Mouse (Mus musculus): ENCODE data around the gene Itgad. TPM values are rescaled to one million over a fixed set of nuclear protein-coding genes. Genes with fewer than 3 reads are reported as not detected.

The Itgad gene
- polyA plus RNA-seq, 1 experiment from 2014 or later, result not detected

DNA sequence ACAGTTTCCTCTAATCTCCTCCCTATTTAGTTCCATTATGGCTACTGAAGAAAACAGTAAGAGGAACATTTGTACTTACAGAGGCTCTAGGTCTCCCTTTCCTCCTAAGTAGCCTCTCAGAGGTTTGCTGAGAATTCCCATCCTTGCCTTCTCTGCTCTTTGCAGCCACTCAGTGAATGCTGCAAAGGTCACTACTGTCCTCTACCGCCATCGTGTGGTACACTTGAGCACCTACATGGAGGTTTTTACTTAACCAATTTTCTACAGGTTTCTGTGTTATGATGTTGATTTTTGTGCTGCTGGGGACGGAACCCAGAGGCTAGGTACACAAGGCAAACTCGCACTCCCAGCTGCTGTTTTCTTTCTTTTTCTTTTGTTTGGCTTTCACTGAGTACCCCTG, 54.0 kb downstream of the Itgad start:
- H3K27ac ChIP-seq (replicated peaks), result no peak overlapping the region
- no peaks in the 10 kb centered on the region for H3K4me1 ChIP-seq (replicated peaks; ENCODE audit: control insufficient read depth, insufficient read depth)
- 6% methylated on average over 4 of the region's 4 CpGs for WGBS
- no peak overlapping the region for H3K4me3 ChIP-seq (ENCODE audit: low read depth, low read length)
- H3K36me3 ChIP-seq (ENCODE audit: control insufficient read depth, insufficient read depth, low read length), result no peaks in the 10 kb centered on the region
- no peaks in the 10 kb centered on the region for H3K27me3 ChIP-seq (ENCODE audit: control insufficient read depth, insufficient read depth, low read length)
- no peaks in the 10 kb centered on the region for H3K9me3 ChIP-seq (ENCODE audit: control insufficient read depth, low read length)
- peak; percentile 54; the same call in 1 of the 2 replicates for ATAC-seq (ENCODE audit: low FRiP score, low TSS enrichment)
- H3K4me2 ChIP-seq (replicated peaks; ENCODE audit: low read depth), result no peak overlapping the region
- no peak for TF ChIP-seq EP300 (optimal IDR thresholded peaks at IDR 0.05)
- TF ChIP-seq CTCF (IDR thresholded peaks at IDR 0.05; ENCODE audit: low read depth), result peak; percentile 98
- DNase-seq (ENCODE audit: low spot score), result peak; percentile 55
- no peak overlapping the region for H3K9ac ChIP-seq (ENCODE audit: low read length)

GRCm38 (mm10) chr7:128209826-128210225, 55.6 kb downstream of the Itgad start:
- Histone ChIP-seq H3K4me3 (ENCODE audit: low read depth, low read length) (no peak overlapping the region), H3K36me3 (ENCODE audit: control insufficient read depth, insufficient read depth, low read length) (no peaks in the 10 kb centered on the region), H3K4me1 (replicated peaks; ENCODE audit: control insufficient read depth, insufficient read depth) (no peaks in the 10 kb centered on the region), H3K9me3 (ENCODE audit: control insufficient read depth, low read length) (no peaks in the 10 kb centered on the region), H3K27ac (replicated peaks) (no peak overlapping the region), H3K9ac (ENCODE audit: low read length) (no peak overlapping the region), H3K4me2 (replicated peaks; ENCODE audit: low read depth) (no peak overlapping the region), H3K27me3 (ENCODE audit: control insufficient read depth, insufficient read depth, low read length) (no peaks in the 10 kb centered on the region)
- DNase-seq (ENCODE audit: low spot score) (no peak), ATAC-seq (ENCODE audit: low FRiP score, low TSS enrichment) (no peak)
- no peak for TF ChIP-seq EP300 (optimal IDR thresholded peaks at IDR 0.05)
- TF ChIP-seq CTCF (IDR thresholded peaks at IDR 0.05; ENCODE audit: low read depth), result no peak
- WGBS, result 34% methylated on average over 3 of the region's 3 CpGs

- Histone ChIP-seq H3K9me3 (ENCODE audit: control insufficient read depth, low read length) (no peaks in the 10 kb centered on the region), H3K4me3 (ENCODE audit: low read depth, low read length) (no peak overlapping the region), H3K36me3 (ENCODE audit: control insufficient read depth, insufficient read depth, low read length) (no peaks in the 10 kb centered on the region), H3K27me3 (ENCODE audit: control insufficient read depth, insufficient read depth, low read length) (no peaks in the 10 kb centered on the region), H3K4me2 (replicated peaks; ENCODE audit: low read depth) (no peak overlapping the region), H3K27ac (replicated peaks) (no peak overlapping the region), H3K9ac (ENCODE audit: low read length) (no peak overlapping the region), H3K4me1 (replicated peaks; ENCODE audit: control insufficient read depth, insufficient read depth) (no peaks in the 10 kb centered on the region)
- ATAC-seq (ENCODE audit: low FRiP score, low TSS enrichment) (no peak), DNase-seq (ENCODE audit: low spot score) (no peak)
- TF ChIP-seq CTCF (IDR thresholded peaks at IDR 0.05; ENCODE audit: low read depth), result no peak
- no peak for TF ChIP-seq EP300 (optimal IDR thresholded peaks at IDR 0.05)
- WGBS, result 69% methylated on average over 4 of the region's 4 CpGs
Measured at GRCm38 (mm10) chr7:128219952-128220351, 65.8 kb downstream of the Itgad start.

DNA sequence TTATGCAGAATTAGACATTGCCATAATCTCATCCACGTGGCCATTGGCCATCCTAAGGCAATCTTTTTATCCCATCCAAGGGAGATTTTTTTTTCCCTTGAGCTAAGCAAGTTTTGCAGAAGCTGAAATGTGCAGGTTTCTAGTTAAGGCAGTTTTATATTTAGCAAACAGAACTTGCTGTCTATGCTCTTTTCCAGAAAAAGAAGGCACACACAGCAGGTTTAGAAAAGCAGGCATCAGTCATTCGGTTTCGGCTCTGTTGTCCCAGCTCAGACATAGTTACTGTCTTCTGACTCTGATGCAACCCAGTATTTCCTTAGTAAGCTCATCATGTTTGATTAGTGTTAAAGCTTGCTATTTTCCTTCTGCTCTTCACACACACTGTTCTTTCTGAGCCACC, 66.8 kb downstream of the Itgad start:
- Histone ChIP-seq H3K9ac (ENCODE audit: low read length) (no peak overlapping the region), H3K36me3 (ENCODE audit: control insufficient read depth, insufficient read depth, low read length) (no peaks in the 10 kb centered on the region), H3K27ac (replicated peaks) (no peak overlapping the region), H3K4me2 (replicated peaks; ENCODE audit: low read depth) (no peak overlapping the region), H3K4me1 (replicated peaks; ENCODE audit: control insufficient read depth, insufficient read depth) (no peaks in the 10 kb centered on the region), H3K9me3 (ENCODE audit: control insufficient read depth, low read length) (no peaks in the 10 kb centered on the region), H3K27me3 (ENCODE audit: control insufficient read depth, insufficient read depth, low read length) (no peaks in the 10 kb centered on the region), H3K4me3 (ENCODE audit: low read depth, low read length) (no peak overlapping the region)
- 71% methylated on average over 3 of the region's 3 CpGs for WGBS
- DNase-seq (ENCODE audit: low spot score) (no peak), ATAC-seq (ENCODE audit: low FRiP score, low TSS enrichment) (no peak)
- no peak for TF ChIP-seq EP300 (optimal IDR thresholded peaks at IDR 0.05)
- TF ChIP-seq CTCF (IDR thresholded peaks at IDR 0.05; ENCODE audit: low read depth), result no peak

DNA sequence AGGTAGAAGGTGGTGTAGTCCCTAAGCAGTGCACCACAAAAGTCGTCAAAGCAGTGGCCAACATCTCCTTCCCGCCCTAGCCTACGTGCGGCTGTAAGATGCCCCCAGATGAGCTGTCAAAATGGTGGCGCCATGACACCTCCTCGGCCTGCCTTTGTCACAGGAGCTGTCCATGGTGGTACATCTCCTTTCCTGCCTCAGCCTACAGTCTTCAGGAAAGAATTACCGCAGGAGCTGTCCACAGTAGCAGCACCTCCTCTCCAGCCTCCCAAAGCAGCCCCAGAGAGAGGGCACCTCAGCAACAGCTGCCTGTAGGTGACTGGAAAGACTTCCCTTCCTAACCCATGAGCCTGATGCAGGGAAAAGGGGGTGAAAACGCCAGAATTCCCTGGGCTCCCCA, 77.6 kb downstream of the Itgad start:
- 43% methylated on average over 8 of the region's 8 CpGs for WGBS
- no peak for DNase-seq (ENCODE audit: low spot score)
- Histone ChIP-seq H3K27me3 (ENCODE audit: control insufficient read depth, insufficient read depth, low read length) (no peaks in the 10 kb centered on the region), H3K27ac (replicated peaks) (no peak overlapping the region), H3K9ac (ENCODE audit: low read length) (no peak overlapping the region), H3K9me3 (ENCODE audit: control insufficient read depth, low read length) (no peaks in the 10 kb centered on the region), H3K4me3 (ENCODE audit: low read depth, low read length) (no peak overlapping the region), H3K4me2 (replicated peaks; ENCODE audit: low read depth) (no peak overlapping the region), H3K36me3 (ENCODE audit: control insufficient read depth, insufficient read depth, low read length) (0 out of 2 replicates have a peak, but pooled peaks cover 2% of the 10 kb centered on the region), H3K4me1 (replicated peaks; ENCODE audit: control insufficient read depth, insufficient read depth) (no peaks in the 10 kb centered on the region)
- ATAC-seq (ENCODE audit: low FRiP score, low TSS enrichment), result no peak
- TF ChIP-seq CTCF (IDR thresholded peaks at IDR 0.05; ENCODE audit: low read depth) (no peak), EP300 (optimal IDR thresholded peaks at IDR 0.05) (no peak)

DNA sequence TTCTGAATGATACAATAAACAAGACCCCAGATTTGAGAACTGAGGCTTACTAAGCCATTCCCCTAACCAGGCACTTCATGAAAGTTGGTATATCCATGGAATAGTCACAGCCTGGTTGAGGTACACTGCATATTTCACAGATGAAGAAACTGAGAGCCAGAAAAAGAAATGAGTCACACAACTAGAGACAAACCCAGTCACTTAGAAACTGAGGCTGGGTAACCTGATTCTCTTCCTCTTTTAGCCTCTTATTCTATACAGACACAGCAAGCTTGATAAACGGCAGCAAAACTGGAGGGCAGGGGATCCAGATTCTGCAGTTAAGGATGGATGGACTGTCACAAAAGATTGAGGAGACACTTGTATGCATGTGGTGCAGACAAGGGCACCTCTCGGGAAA, 80.6 kb downstream of the Itgad start:
- Histone ChIP-seq H3K4me3 (ENCODE audit: low read depth, low read length) (no peak overlapping the region), H3K4me1 (replicated peaks; ENCODE audit: control insufficient read depth, insufficient read depth) (no peaks in the 10 kb centered on the region; the same call in 1 of the 2 replicates), H3K9ac (ENCODE audit: low read length) (no peak overlapping the region), H3K9me3 (ENCODE audit: control insufficient read depth, low read length) (no peaks in the 10 kb centered on the region), H3K4me2 (replicated peaks; ENCODE audit: low read depth) (no peak overlapping the region), H3K27ac (replicated peaks) (no peak overlapping the region), H3K27me3 (ENCODE audit: control insufficient read depth, insufficient read depth, low read length) (no peaks in the 10 kb centered on the region), H3K36me3 (ENCODE audit: control insufficient read depth, insufficient read depth, low read length) (peaks cover 3% of the 10 kb centered on the region; the same call in 1 of the 2 replicates)
- no peak for DNase-seq (ENCODE audit: low spot score)
- 79% methylated on average over 2 of the region's 2 CpGs for WGBS
- no peak for TF ChIP-seq EP300 (optimal IDR thresholded peaks at IDR 0.05)
- TF ChIP-seq CTCF (IDR thresholded peaks at IDR 0.05; ENCODE audit: low read depth), result no peak
- ATAC-seq (ENCODE audit: low FRiP score, low TSS enrichment), result no peak

All from stomach, postnatal 0 days (tissue).